Mouse (Mus musculus) v-Abl transformed pro-B cells (cell line): Measurements from ENCODE around the gene Tmem178b.

ENCODE experiments used
- in situ Hi-C, 2 experiments: fragments of 400-800 bp; cut with MboI; formaldehyde crosslinking; loops; one replicate each; pipeline ENCODE4 v1.15.1; 2025; ENCODE audit not compliant: unreplicated experiment in 2 of 2

The Tmem178b gene

GRCm38 (mm10) chr6:40137831-40138520 lies 264.9 kb downstream of the Tmem178b start:
- in situ Hi-C loops = no loop called here

GRCm38 (mm10) chr6:40142582-40142981 lies 269.5 kb downstream of the Tmem178b start:
- in situ Hi-C loops = no loop called here

GRCm38 (mm10) chr6:40144371-40144770 lies 271.3 kb downstream of the Tmem178b start:
- in situ Hi-C loops = no loop called here

- in situ Hi-C loops = no loop called here
These were observed 272.5 kb downstream of the Tmem178b start for GRCm38 (mm10) chr6:40145601-40146000.

GRCm38 (mm10) chr6:40152241-40152640 lies 279.2 kb downstream of the Tmem178b start:
- in situ Hi-C loops = no loop called here

GRCm38 (mm10) chr6:40161381-40161780 lies 288.3 kb downstream of the Tmem178b start:
- in situ Hi-C loops = no loop called here

GRCm38 (mm10) chr6:40173559-40173958 lies 300.5 kb downstream of the Tmem178b start:
- in situ Hi-C loops = no loop called here

- in situ Hi-C loops = no loop called here
These were observed 304.8 kb downstream of the Tmem178b start for GRCm38 (mm10) chr6:40177870-40178269.

- in situ Hi-C loops = no loop called here
These were observed 307.5 kb downstream of the Tmem178b start for GRCm38 (mm10) chr6:40180551-40180950.

- in situ Hi-C loops = no loop called here
These were observed 327.6 kb downstream of the Tmem178b start for GRCm38 (mm10) chr6:40200661-40201060.

GRCm38 (mm10) chr6:40202602-40203001 lies 329.5 kb downstream of the Tmem178b start:
- in situ Hi-C loops = no loop called here

GRCm38 (mm10) chr6:40205380-40205779 lies 332.3 kb downstream of the Tmem178b start:
- in situ Hi-C loops = no loop called here

- in situ Hi-C loops = no loop called here
These were observed 334.9 kb downstream of the Tmem178b start for GRCm38 (mm10) chr6:40208014-40208413.

GRCm38 (mm10) chr6:40209172-40209571 lies 336.1 kb downstream of the Tmem178b start:
- in situ Hi-C loops = no loop called here

- in situ Hi-C loops = no loop called here
These were observed 344.1 kb downstream of the Tmem178b start for GRCm38 (mm10) chr6:40217154-40217553.

GRCm38 (mm10) chr6:40217651-40218050 lies 344.6 kb downstream of the Tmem178b start:
- in situ Hi-C loops = no loop called here

- in situ Hi-C loops = no loop called here
These were observed 347.6 kb downstream of the Tmem178b start for GRCm38 (mm10) chr6:40220634-40221120.

GRCm38 (mm10) chr6:40225585-40226280 lies 352.7 kb downstream of the Tmem178b start:
- in situ Hi-C loops = no loop called here

GRCm38 (mm10) chr6:40228981-40229380 lies 355.9 kb downstream of the Tmem178b start:
- in situ Hi-C loops = no loop called here

- in situ Hi-C loops = loop anchor here in 1 of 2 experiments (10.0 kb wide), 2 partner anchors 165 to 765 kb away; no protein-coding TSS in a partner anchor
These were observed 356.9 kb downstream of the Tmem178b start for GRCm38 (mm10) chr6:40229985-40230384.

GRCm38 (mm10) chr6:40234066-40234465 lies 361.0 kb downstream of the Tmem178b start:
- in situ Hi-C loops = loop anchor here in 1 of 2 experiments (10.0 kb wide), 2 partner anchors 161 to 769 kb away; no protein-coding TSS in a partner anchor
